Mouse (Mus musculus): ENCODE results near the gene Olfr1082.
"Not testable (repeated sequence)": the region's sequence is repeated elsewhere in the genome, so short reads cannot be mapped to it uniquely, and the experiment has no call there.

Gene Olfr1082

GRCm38 (mm10) chr2:86598866-86599265, at the start of gene Olfr1082:
TSS of gene Olfr1082 (minus strand) at chr2:86598966.
- not testable (repeated sequence) for DNase-seq

- not testable (repeated sequence) for DNase-seq
These were observed 40.9 kb upstream of the Olfr1082 start, which contains the start of gene Olfr1084 for GRCm38 (mm10) chr2:86639625-86640024. TSS of gene Olfr1084 (minus strand) at chr2:86639725.

GRCm38 (mm10) chr2:86558135-86558534, 40.6 kb downstream of the Olfr1082 start, which contains the start of gene Olfr1080:
TSS of gene Olfr1080 (minus strand) at chr2:86558235.
- not testable (repeated sequence) for DNase-seq
